Mouse (Mus musculus) megakaryocyte, embryonic 14.5 days (primary cell): Measurements from ENCODE around the gene Smtn. TPM values are rescaled to one million over a fixed set of nuclear protein-coding genes. Genes with fewer than 3 reads are reported as not detected.

ENCODE experiments used
- H3K27me3 ChIP-seq: replicated peaks from 2 replicates; pipeline ENCODE3; 2012; ENCODE audit warnings: inconsistent platforms
- H3K36me3 ChIP-seq: replicated peaks from 2 replicates; pipeline ENCODE3; 2012; ENCODE audit warnings: low read length, inconsistent platforms, mixed read lengths
- H3K4me1 ChIP-seq: 2 replicates; pipeline ENCODE4 v1.6.1; 2012; ENCODE audit warnings: inconsistent platforms
- H3K4me3 ChIP-seq: replicated peaks from 2 replicates; pipeline ENCODE3; 2012; ENCODE audit warnings: moderate library complexity, mild to moderate bottlenecking, inconsistent platforms
- H3K9me3 ChIP-seq: 2 replicates; pipeline ENCODE4 v1.6.1; 2012; ENCODE audit warnings: inconsistent platforms
- FLI1 ChIP-seq: IDR thresholded peaks from 2 replicates; pipeline ENCODE4 v1.6.1; 2012; ENCODE audit warnings: low read length, inconsistent platforms, mixed read lengths
- GATA1 ChIP-seq: IDR thresholded peaks from 3 replicates; pipeline ENCODE4 v1.6.1; 2012; ENCODE audit warnings: mixed read lengths, low read length, inconsistent platforms, borderline replicate concordance
- polyA plus RNA-seq: library from polyadenylated mRNA; stranded (reverse); fragments of >175 nt; gene quantifications from 2 replicates; pipeline ENCODE4 v1.2.3, GENCODE M21; 2012; ENCODE audit warnings: low replicate concordance; ENCODE audit not compliant: insufficient read depth

Smtn gene
- polyA plus RNA-seq, 1 experiment = 117 TPM

DNA sequence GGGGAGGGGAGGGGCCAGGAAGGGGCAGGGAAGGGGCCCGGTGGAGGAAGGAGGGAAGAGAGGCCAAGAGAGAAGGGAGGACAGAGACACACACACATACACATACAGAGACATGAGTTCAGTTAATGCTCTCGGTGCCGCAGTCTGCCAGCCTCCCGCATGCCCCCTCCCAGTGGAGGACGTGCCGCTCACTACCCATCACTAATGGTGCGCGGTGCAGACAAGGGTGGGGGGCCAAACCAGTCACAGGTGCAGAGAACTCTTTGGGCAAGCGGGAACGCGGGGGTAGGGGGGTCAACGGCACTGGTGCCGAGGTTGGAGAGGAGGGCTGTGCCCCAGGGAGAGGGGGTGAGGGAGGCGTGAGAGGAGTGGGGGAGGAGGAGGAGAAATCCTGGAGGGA is 19.5 kb downstream of the Smtn start:
- H3K36me3 ChIP-seq = peaks cover 85% of the 10 kb centered on the region
- no peak for TF ChIP-seq GATA1
- no peak for TF ChIP-seq FLI1
- H3K27me3 ChIP-seq = peaks cover 54% of the 10 kb centered on the region
- H3K4me1 ChIP-seq = peaks cover 35% of the 10 kb centered on the region
- no peaks in the 10 kb centered on the region for H3K9me3 ChIP-seq
- H3K4me3 ChIP-seq = no peak overlapping the region

- Histone ChIP-seq H3K9me3 (no peaks in the 10 kb centered on the region), H3K27me3 (peaks cover 58% of the 10 kb centered on the region), H3K4me3 (no peak overlapping the region), H3K4me1 (peaks cover 46% of the 10 kb centered on the region), H3K36me3 (peaks cover 75% of the 10 kb centered on the region)
- TF ChIP-seq GATA1 (no peak), FLI1 (no peak)
Observed at GRCm38 (mm10) chr11:3519756-3520398, 20.5 kb downstream of the Smtn start.

GRCm38 (mm10) chr11:3519051-3519726 is 21.2 kb downstream of the Smtn start:
- peaks cover 52% of the 10 kb centered on the region for H3K4me1 ChIP-seq
- H3K4me3 ChIP-seq = no peak overlapping the region
- TF ChIP-seq GATA1 (no peak), FLI1 (no peak)
- peaks cover 68% of the 10 kb centered on the region for H3K36me3 ChIP-seq
- H3K27me3 ChIP-seq = peaks cover 58% of the 10 kb centered on the region
- H3K9me3 ChIP-seq = no peaks in the 10 kb centered on the region

- peak overlapping the region; percentile 71 for H3K4me3 ChIP-seq
- peaks cover 58% of the 10 kb centered on the region for H3K27me3 ChIP-seq
- TF ChIP-seq GATA1 (no peak), FLI1 (no peak)
Observed at GRCm38 (mm10) chr11:3517846-3518732, 22.3 kb downstream of the Smtn start.

GRCm38 (mm10) chr11:3516859-3517845 is 23.3 kb downstream of the Smtn start:
- no peak for TF ChIP-seq GATA1
- TF ChIP-seq FLI1 = no peak
- Histone ChIP-seq H3K36me3 (peaks cover 48% of the 10 kb centered on the region), H3K9me3 (no peaks in the 10 kb centered on the region), H3K4me3 (peak overlapping the region; percentile 71), H3K4me1 (peaks cover 58% of the 10 kb centered on the region), H3K27me3 (peaks cover 52% of the 10 kb centered on the region)

More at GRCm38 (mm10) chr11:3517846-3518732, 22.3 kb downstream of the Smtn start:
- peaks cover 58% of the 10 kb centered on the region for H3K4me1 ChIP-seq
- peaks cover 57% of the 10 kb centered on the region for H3K36me3 ChIP-seq
- no peaks in the 10 kb centered on the region for H3K9me3 ChIP-seq

GRCm38 (mm10) chr11:3516121-3516520 is 24.3 kb downstream of the Smtn start:
- Histone ChIP-seq H3K36me3 (peaks cover 37% of the 10 kb centered on the region), H3K4me1 (peaks cover 60% of the 10 kb centered on the region), H3K27me3 (peaks cover 48% of the 10 kb centered on the region), H3K9me3 (no peaks in the 10 kb centered on the region), H3K4me3 (no peak overlapping the region)
- TF ChIP-seq FLI1 = no peak
- TF ChIP-seq GATA1 = no peak

DNA sequence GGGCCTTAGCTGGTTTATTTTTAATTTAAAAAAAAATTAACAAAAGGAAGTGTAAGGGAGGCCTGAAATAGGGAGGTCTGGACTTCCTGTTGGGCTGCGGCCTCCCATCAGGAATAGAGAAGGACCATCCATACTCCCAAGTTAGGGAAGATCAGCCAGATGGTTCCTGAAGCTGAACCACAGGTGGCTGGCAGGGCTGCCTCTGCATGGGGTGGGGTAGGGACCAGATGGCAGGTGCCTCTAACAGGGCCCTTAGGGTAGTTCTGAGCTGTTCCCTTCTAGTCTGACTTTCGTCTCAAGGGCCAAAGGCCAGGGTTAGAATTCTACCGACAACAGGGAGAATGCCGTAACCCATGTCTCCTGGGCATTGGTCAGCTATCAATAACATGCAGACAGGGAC is 24.8 kb downstream of the Smtn start:
- H3K9me3 ChIP-seq = no peaks in the 10 kb centered on the region
- no peak overlapping the region for H3K4me3 ChIP-seq
- peaks cover 61% of the 10 kb centered on the region for H3K4me1 ChIP-seq
- peaks cover 43% of the 10 kb centered on the region for H3K27me3 ChIP-seq
- H3K36me3 ChIP-seq = peaks cover 32% of the 10 kb centered on the region
- TF ChIP-seq GATA1 (no peak), FLI1 (no peak)

DNA sequence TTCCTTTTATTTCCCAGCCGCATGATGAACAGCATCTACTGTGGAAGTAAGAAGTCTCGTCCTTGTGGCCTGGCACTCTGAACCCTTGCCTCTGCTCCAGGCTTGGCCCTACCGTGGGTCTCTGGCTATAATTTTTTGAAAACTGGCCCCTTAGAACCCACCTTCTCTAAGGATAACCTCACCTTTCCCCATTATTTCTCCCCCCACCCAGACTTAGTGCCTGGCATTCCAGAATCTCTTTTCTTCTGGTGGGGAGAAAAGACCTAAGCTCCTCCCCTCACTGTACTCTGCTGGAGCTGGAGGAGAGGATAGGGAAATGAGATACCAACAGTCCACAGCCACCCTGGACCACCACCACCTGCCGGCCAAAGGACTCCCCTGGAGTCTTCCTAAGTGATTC is 25.2 kb downstream of the Smtn start:
- Histone ChIP-seq H3K9me3 (no peaks in the 10 kb centered on the region), H3K4me1 (peaks cover 63% of the 10 kb centered on the region), H3K4me3 (peak overlapping the region; percentile 95), H3K27me3 (peaks cover 41% of the 10 kb centered on the region), H3K36me3 (peaks cover 28% of the 10 kb centered on the region)
- TF ChIP-seq FLI1 (no peak), GATA1 (no peak)
